Mouse (Mus musculus) heart, postnatal 14 days (tissue): ENCODE data around the gene Ddhd1. TPM values are rescaled to one million over a fixed set of nuclear protein-coding genes. Genes with fewer than 3 reads are reported as not detected.

Experiments
- DNase-seq, 2 experiments: peaks; one replicate each; pipeline ENCODE4 v3.0.0; 2021 to 2022
- intact Hi-C: fragments of 180-260 bp; cut with DNase I; formaldehyde crosslinking; loops from one replicate; pipeline ENCODE4 v1.15.1; 2025
- total RNA-seq, 2 experiments: library from RNA; stranded (reverse); gene quantifications; 2 replicates each; pipeline ENCODE4 v1.2.3; 2021

The Ddhd1 gene
- total RNA-seq, 2 experiments from 2014 or later: 10.0 to 11.8 TPM

- no peak for DNase-seq
- intact Hi-C loops: no loop called here
Observed at GRCm38 (mm10) chr14:45648144-45648543, 9.8 kb downstream of the Ddhd1 start.

- intact Hi-C loops: no loop called here
- DNase-seq: no peak
Observed at GRCm38 (mm10) chr14:45647632-45648031, 10.3 kb downstream of the Ddhd1 start.

GRCm38 (mm10) chr14:45647175-45647574, 10.8 kb downstream of the Ddhd1 start:
- DNase-seq: no peak
- intact Hi-C loops: no loop called here

- intact Hi-C loops: no loop called here
- no peak for DNase-seq
Observed at GRCm38 (mm10) chr14:45644786-45645185, 13.2 kb downstream of the Ddhd1 start.

- no peak for DNase-seq
- intact Hi-C loops: no loop called here
Observed at GRCm38 (mm10) chr14:45644202-45644601, 13.7 kb downstream of the Ddhd1 start.

GRCm38 (mm10) chr14:45643461-45643860, 14.5 kb downstream of the Ddhd1 start:
- intact Hi-C loops: no loop called here
- DNase-seq: no peak

GRCm38 (mm10) chr14:45642795-45643194, 15.1 kb downstream of the Ddhd1 start:
- intact Hi-C loops: no loop called here
- DNase-seq: no peak

- no peak for DNase-seq
- intact Hi-C loops: no loop called here
Observed at GRCm38 (mm10) chr14:45642217-45642616, 15.7 kb downstream of the Ddhd1 start.

GRCm38 (mm10) chr14:45638717-45639116, 19.2 kb downstream of the Ddhd1 start:
- intact Hi-C loops: no loop called here
- no peak for DNase-seq

GRCm38 (mm10) chr14:45635496-45635895, 22.4 kb downstream of the Ddhd1 start:
- intact Hi-C loops: no loop called here

GRCm38 (mm10) chr14:45632756-45633537, 25.0 kb downstream of the Ddhd1 start:
- no peak for DNase-seq
- intact Hi-C loops: no loop called here

More at GRCm38 (mm10) chr14:45635496-45635895, 22.4 kb downstream of the Ddhd1 start:
- DNase-seq: no peak

- intact Hi-C loops: no loop called here
- no peak for DNase-seq
Observed at GRCm38 (mm10) chr14:45630544-45630943, 27.4 kb downstream of the Ddhd1 start.

- DNase-seq: no peak
- intact Hi-C loops: no loop called here
Observed at GRCm38 (mm10) chr14:45629938-45630337, 28.0 kb downstream of the Ddhd1 start.

GRCm38 (mm10) chr14:45618351-45618750, 39.6 kb downstream of the Ddhd1 start:
- no peak for DNase-seq
- intact Hi-C loops: no loop called here

GRCm38 (mm10) chr14:45616526-45616925, 41.4 kb downstream of the Ddhd1 start:
- intact Hi-C loops: no loop called here
- DNase-seq: no peak

- intact Hi-C loops: no loop called here
- DNase-seq: no peak
Observed at GRCm38 (mm10) chr14:45615776-45616175, 42.2 kb downstream of the Ddhd1 start.

- intact Hi-C loops: loop anchor here (5.0 kb wide), 1 partner anchor 77 kb away; no protein-coding TSS in a partner anchor
- DNase-seq: no peak
Observed at GRCm38 (mm10) chr14:45614822-45615221, 43.1 kb downstream of the Ddhd1 start.

GRCm38 (mm10) chr14:45614406-45614805, 43.5 kb downstream of the Ddhd1 start:
- no peak for DNase-seq
- intact Hi-C loops: loop anchor here (5.0 kb wide), 1 partner anchor 78 kb away; no protein-coding TSS in a partner anchor

- DNase-seq: no peak
- intact Hi-C loops: loop anchor here (5.0 kb wide), 1 partner anchor 81 kb away; no protein-coding TSS in a partner anchor
Observed at GRCm38 (mm10) chr14:45611654-45612053, 46.3 kb downstream of the Ddhd1 start.

- intact Hi-C loops: loop anchor here (5.0 kb wide), 2 partner anchors 35 to 60 kb away; no protein-coding TSS in a partner anchor
- peak in 1 of 2 experiments; percentile 10 for DNase-seq
Observed at GRCm38 (mm10) chr14:45602002-45602401, 55.9 kb downstream of the Ddhd1 start.

- intact Hi-C loops: loop anchor here (2.0 to 5.0 kb wide), 3 partner anchors 33 to 178 kb away; no protein-coding TSS in a partner anchor
- DNase-seq: no peak
Observed at GRCm38 (mm10) chr14:45600587-45600986, 57.4 kb downstream of the Ddhd1 start.

GRCm38 (mm10) chr14:45597855-45598254, 60.1 kb downstream of the Ddhd1 start:
- no peak for DNase-seq
- intact Hi-C loops: no loop called here
